8 mouse cellular contexts compared by ENCODE assay signal in genomic region chr2:155381060-155381437, GRCm38 (mm10). TPM values are rescaled to one million over a fixed set of nuclear protein-coding genes. Genes with fewer than 3 reads are reported as not detected.
DNase-seq lines count a peak whose midpoint lies in the region; ATAC-seq and TF ChIP-seq lines count a peak whose summit lies in the region.

No protein-coding gene starts in this region.

- H3K4me1 ChIP-seq in G1E (ENCODE audit: insufficient read depth, low read depth, low read length): peaks cover 21% of the 10 kb centered on the region
- peaks cover 9% of the 10 kb centered on the region; the same call in 1 of the 2 replicates for H3K4me1 ChIP-seq in hindbrain, embryonic 11.5 days (replicated peaks; ENCODE audit: control insufficient read depth, insufficient read depth, low read length)
- peaks cover 25% of the 10 kb centered on the region for H3K4me1 ChIP-seq in liver, embryonic 15.5 days (replicated peaks)

- H3K9me3 ChIP-seq in G1E (replicated peaks): no peaks in the 10 kb centered on the region
- H3K9me3 ChIP-seq in hindbrain, embryonic 11.5 days (ENCODE audit: control insufficient read depth, low read length): no peaks in the 10 kb centered on the region
- H3K9me3 ChIP-seq in liver, embryonic 15.5 days (replicated peaks): no peaks in the 10 kb centered on the region

- WGBS in hindbrain, embryonic 11.5 days: 2% methylated on average over 11 of the region's 11 CpGs
- whole genome bisulfite sequencing in liver, embryonic 15.5 days (ENCODE audit: insufficient replicate concordance): 3% methylated on average over 11 of the region's 11 CpGs

- peak overlapping the region; percentile 82 for H3K4me2 ChIP-seq in hindbrain, embryonic 11.5 days (replicated peaks; ENCODE audit: low read depth, low read length)
- H3K4me2 ChIP-seq in liver, embryonic 15.5 days: peak overlapping the region; percentile 97

- peaks cover 27% of the 10 kb centered on the region for H3K27me3 ChIP-seq in G1E (ENCODE audit: insufficient read depth, low read length)
- H3K27me3 ChIP-seq in hindbrain, embryonic 11.5 days (ENCODE audit: control insufficient read depth, insufficient read depth, low read length): peaks cover 2% of the 10 kb centered on the region; the same call in 1 of the 2 replicates
- H3K27me3 ChIP-seq in liver, embryonic 15.5 days: peaks cover 39% of the 10 kb centered on the region

- no peak for ATAC-seq in G1E (ENCODE audit: extremely low read depth, insufficient number of reproducible peaks, low FRiP score, poor library complexity, severe bottlenecking)
- ATAC-seq in hindbrain, embryonic 11.5 days (ENCODE audit: low FRiP score): no peak
- no peak for ATAC-seq in liver, embryonic 15.5 days (ENCODE audit: insufficient read depth)
- no peak for ATAC-seq in inflammation-experienced regulatory T-cells, adult 6 months

- peak overlapping the region; percentile 79; the same call in 1 of the 2 replicates for H3K4me3 ChIP-seq in G1E (ENCODE audit: low read depth, low read length)
- peak overlapping the region; percentile 81 for H3K4me3 ChIP-seq in hindbrain, embryonic 11.5 days (ENCODE audit: low read depth, low read length)
- peak overlapping the region; percentile 93 for H3K4me3 ChIP-seq in liver, embryonic 15.5 days (replicated peaks)

- no peaks in the 10 kb centered on the region for H3K36me3 ChIP-seq in G1E (replicated peaks)
- H3K36me3 ChIP-seq in hindbrain, embryonic 11.5 days (ENCODE audit: control insufficient read depth, insufficient read depth, low read length): no peaks in the 10 kb centered on the region
- H3K36me3 ChIP-seq in liver, embryonic 15.5 days (replicated peaks): no peaks in the 10 kb centered on the region

- TF ChIP-seq CTCF in G1E (IDR thresholded peaks at IDR 0.05; ENCODE audit: low read depth, low read length): no peak

- intact Hi-C loops in gastrocnemius, postnatal 14 days (cut with DNase I; ENCODE audit: low total_unique reads): no loop called here

- H3K27ac ChIP-seq in hindbrain, embryonic 11.5 days (ENCODE audit: low read depth, low read length): peak overlapping the region; percentile 97
- H3K27ac ChIP-seq in liver, embryonic 15.5 days (replicated peaks): 0 out of 2 replicates have a peak overlapping the region, but pooled peaks have one; percentile 7

- DNase-seq in gastrocnemius, adult 18-20 months (ENCODE audit: low spot score): peak; percentile 16
- no peak for DNase-seq in gastrocnemius, postnatal 14 days
- no peak for DNase-seq in G1E (ENCODE audit: low spot score)
- DNase-seq in hindbrain, embryonic 11.5 days (ENCODE audit: low spot score): peak; percentile 38
- DNase-seq in frontal cortex, postnatal 25 days (ENCODE audit: low spot score in 2 of 2): no peak
- no peak for DNase-seq in ovary, postnatal 36 days (ENCODE audit: low spot score)

- H3K9ac ChIP-seq in hindbrain, embryonic 11.5 days (ENCODE audit: low read depth, low read length): peak overlapping the region; percentile 95
- H3K9ac ChIP-seq in liver, embryonic 15.5 days: peak overlapping the region; percentile 74; the same call in 1 of the 2 replicates

RNA-seq across cellular contexts. Expression of gene Trp53inp2, which starts 0.2 kb away (rescaled TPM):
- total RNA-seq in gastrocnemius, adult 18-20 months (2021): 100 to 1,000 TPM; 307 to 321 TPM
- 100 to 1,000 TPM; 286 to 325 TPM for total RNA-seq in gastrocnemius, postnatal 14 days (2021)
- total RNA-seq in G1E (2014; fragmentation: Nextera tagmentation): 6.2 and 8.6 TPM in 2 replicates
- 3.3 and 4.4 TPM in 2 replicates for total RNA-seq in G1E (2017)
- polyA plus RNA-seq in G1E (2012): 2.3 and 2.8 TPM in 2 replicates
- polyA plus RNA-seq in hindbrain, embryonic 11.5 days (2014; fragmentation: Nextera tagmentation; extraction: Ambion mirVana): 66.1 and 80.9 TPM in 2 replicates
- polyA plus RNA-seq in liver, embryonic 15.5 days (2015; fragmentation: Nextera tagmentation; extraction: Ambion mirVana): 4.1 and 4.6 TPM in 2 replicates
- 1 to 10 TPM in 2 of 3 experiments, under 1 TPM in 1; 0.84 to 1.9 (median 1.2) TPM for polyA plus RNA-seq in inflammation-experienced regulatory T-cells, adult 6 months (2017; shearing (Covaris generic))

RNA-seq across cellular contexts. Expression of gene Pigu, which starts 23.8 kb away (rescaled TPM):
- 10 to 100 TPM; 22.4 to 25.1 TPM for total RNA-seq in gastrocnemius, adult 18-20 months (2021)
- total RNA-seq in gastrocnemius, postnatal 14 days (2021): 10 to 100 TPM; 22.2 to 24.0 TPM
- total RNA-seq in G1E (2014; fragmentation: Nextera tagmentation) (43.3 and 49.1 TPM in 2 replicates), G1E (2017) (28.5 TPM in 2 replicates)
- 12.3 and 13.0 TPM in 2 replicates for polyA plus RNA-seq in G1E (2012)
- 56.8 and 64.3 TPM in 2 replicates for polyA plus RNA-seq in hindbrain, embryonic 11.5 days (2014; fragmentation: Nextera tagmentation; extraction: Ambion mirVana)
- 19.9 and 21.0 TPM in 2 replicates for polyA plus RNA-seq in liver, embryonic 15.5 days (2015; fragmentation: Nextera tagmentation; extraction: Ambion mirVana)
- 10 to 100 TPM; 35.0 to 47.1 (median 35.4) TPM for polyA plus RNA-seq in inflammation-experienced regulatory T-cells, adult 6 months (2017; shearing (Covaris generic))

Comparison
In these comparisons a context has a peak if more than half of its experiments do, and no peak if none do; other contexts are left out.
1. DNase-seq: peak in gastrocnemius, adult 18-20 months (single experiment) and hindbrain, embryonic 11.5 days (single experiment); none in gastrocnemius, postnatal 14 days (single experiment), G1E (single experiment), frontal cortex, postnatal 25 days (0 of 2) and ovary, postnatal 36 days (single experiment).
2. RNA of gene Trp53inp2, which starts 0.2 kb away (polyA plus RNA-seq): 66.1 to 80.9 TPM in hindbrain, embryonic 11.5 days; 4.1 to 4.6 TPM in liver, embryonic 15.5 days, 2.3 to 2.8 TPM in G1E and 0.84 to 1.9 TPM in inflammation-experienced regulatory T-cells, adult 6 months; every median in the first group is over 10 times any median in the second.
3. Peak in every context shown above with its lines, with median percentiles within 50 percentile points of each other: H3K4me3 ChIP-seq.